Mouse (Mus musculus): ENCODE data around the gene Dusp6.

The Dusp6 gene

GRCm38 (mm10) chr10:99243907-99244489, 19.0 kb upstream of the Dusp6 start:
- in situ Hi-C loops (cut with MboI; ENCODE audit: low pct_unique_long_range_greater_than_20kb in 1 of 2, low sequenced_read_pairs in 2 of 2, unreplicated experiment in 1 of 2): no loop called here

DNA sequence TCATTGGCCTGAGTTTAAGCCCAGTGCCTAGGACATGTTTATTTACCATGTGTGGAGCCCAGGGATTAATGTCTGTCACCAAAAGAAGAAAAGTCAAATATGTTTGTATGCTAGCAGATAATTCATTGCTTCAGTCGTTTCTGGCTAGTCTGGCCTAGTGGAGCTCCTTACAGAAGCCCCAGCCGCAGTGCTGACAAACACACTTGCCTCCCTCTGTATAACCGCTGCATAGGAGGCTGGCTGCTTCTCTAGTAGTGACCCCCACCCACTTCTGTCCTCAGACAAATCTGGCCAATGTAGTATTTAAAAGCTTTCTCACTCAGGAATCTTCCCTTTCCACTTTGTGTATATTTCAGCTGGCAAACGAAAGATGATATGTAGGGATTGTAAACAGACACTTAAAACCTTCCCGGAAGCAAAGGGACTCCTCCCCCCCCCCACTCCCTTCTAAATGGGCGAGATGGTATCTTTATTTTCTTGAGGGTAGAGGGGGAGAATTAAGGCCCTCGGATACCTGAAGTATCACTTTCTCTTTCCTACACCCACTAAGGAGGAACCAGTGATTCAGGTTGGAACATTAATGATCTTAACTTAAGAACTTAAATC, 18.3 kb upstream of the Dusp6 start:
- in situ Hi-C loops (cut with MboI; ENCODE audit: low pct_unique_long_range_greater_than_20kb in 1 of 2, low sequenced_read_pairs in 2 of 2, unreplicated experiment in 1 of 2): no loop called here

DNA sequence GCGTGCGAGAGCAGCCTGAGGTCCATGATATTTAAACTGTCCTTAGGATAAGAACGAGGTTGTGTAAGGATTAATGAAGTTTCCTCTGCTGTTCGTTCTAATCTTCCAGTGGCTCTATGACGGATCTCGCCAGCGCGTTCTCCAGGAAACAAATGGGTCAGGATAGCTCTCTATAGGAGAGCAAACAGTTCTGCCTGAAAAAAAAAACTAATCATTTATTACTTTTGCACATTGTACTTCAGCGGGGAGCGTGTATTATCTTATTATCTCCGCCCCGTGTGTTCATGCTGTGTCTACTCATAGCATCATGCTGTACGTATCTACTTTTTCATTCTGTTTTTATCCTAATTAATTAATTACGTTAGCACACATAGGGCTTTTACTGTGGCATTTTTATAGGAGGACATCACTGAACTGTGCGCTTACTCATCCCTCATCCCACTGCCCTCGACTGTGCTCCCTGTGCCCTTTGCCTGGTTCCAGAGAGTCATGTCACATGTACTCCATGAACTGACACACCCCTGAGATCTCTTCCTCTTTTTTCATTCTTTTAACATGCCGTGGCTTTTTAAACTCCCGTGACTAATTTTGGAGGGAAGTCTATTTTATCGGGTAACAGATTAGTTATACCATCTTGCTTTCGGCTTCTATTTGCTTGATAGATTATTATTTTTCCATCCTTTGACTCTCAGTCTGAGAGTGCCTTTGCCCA, 16.1 kb upstream of the Dusp6 start:
- in situ Hi-C loops (cut with MboI; ENCODE audit: low pct_unique_long_range_greater_than_20kb in 1 of 2, low sequenced_read_pairs in 2 of 2, unreplicated experiment in 1 of 2): no loop called here

- in situ Hi-C loops (cut with MboI; ENCODE audit: low pct_unique_long_range_greater_than_20kb in 1 of 2, low sequenced_read_pairs in 2 of 2, unreplicated experiment in 1 of 2): no loop called here
Measured at GRCm38 (mm10) chr10:99250874-99251281, 12.2 kb upstream of the Dusp6 start.

DNA sequence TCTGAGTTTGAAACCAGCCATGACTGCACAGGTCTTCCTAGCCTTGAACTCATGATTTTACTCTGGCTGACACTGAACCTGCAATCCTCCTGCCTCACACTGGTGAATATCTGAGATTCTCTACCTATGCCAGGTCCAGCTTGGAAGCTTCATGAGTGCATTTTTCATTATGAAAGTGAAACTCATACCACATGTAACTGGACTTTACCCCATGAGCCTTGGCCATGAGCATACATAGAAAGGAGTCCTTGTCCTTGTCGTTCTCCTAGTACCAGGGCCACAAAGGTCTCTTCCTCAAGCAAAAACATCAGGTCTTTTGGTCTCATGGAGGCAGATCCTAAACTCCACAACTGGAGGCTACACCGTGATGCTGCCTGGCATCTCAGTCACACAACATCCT, 9.6 kb upstream of the Dusp6 start:
- in situ Hi-C loops (cut with MboI; ENCODE audit: low pct_unique_long_range_greater_than_20kb in 1 of 2, low sequenced_read_pairs in 2 of 2, unreplicated experiment in 1 of 2): no loop called here

DNA sequence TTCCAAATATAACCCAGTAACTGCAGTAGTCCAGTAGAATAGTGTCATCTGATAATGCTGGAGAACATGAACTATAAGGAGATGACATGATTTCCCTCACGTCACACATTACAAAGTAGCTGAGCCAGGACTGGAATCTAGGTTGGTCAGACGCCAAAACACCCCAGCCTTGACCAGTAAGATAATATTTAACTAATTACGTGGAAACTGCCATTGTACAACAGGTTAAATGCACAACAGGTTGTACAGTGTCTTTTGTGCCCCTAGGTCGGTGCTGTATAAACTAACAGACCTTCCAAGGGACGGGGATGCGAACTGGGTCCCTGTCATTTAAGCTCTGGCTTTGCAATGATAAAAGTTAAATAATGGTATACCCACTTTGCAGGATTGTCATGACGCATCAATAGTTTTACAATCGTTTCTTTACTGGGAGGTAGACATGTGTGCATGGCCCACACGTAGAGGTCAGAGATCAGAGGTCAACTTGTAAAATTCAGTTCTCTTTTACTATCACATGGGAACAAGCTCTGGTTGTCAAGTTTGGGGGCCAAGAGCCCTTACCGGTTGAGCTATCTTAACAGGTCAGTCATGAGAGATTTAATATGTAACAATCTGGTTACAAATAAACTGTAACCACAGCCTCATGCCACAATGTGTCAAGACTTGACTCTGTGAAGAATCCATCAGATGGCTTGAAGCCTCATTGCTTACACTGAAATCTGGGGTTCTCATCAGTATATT, 7.0 kb upstream of the Dusp6 start:
- in situ Hi-C loops (cut with MboI; ENCODE audit: low pct_unique_long_range_greater_than_20kb in 1 of 2, low sequenced_read_pairs in 2 of 2, unreplicated experiment in 1 of 2): no loop called here

- in situ Hi-C loops (cut with MboI; ENCODE audit: low pct_unique_long_range_greater_than_20kb in 1 of 2, low sequenced_read_pairs in 2 of 2, unreplicated experiment in 1 of 2): no loop called here
Measured at GRCm38 (mm10) chr10:99257531-99257930, 5.5 kb upstream of the Dusp6 start.

- in situ Hi-C loops (cut with MboI; ENCODE audit: low pct_unique_long_range_greater_than_20kb in 1 of 2, low sequenced_read_pairs in 2 of 2, unreplicated experiment in 1 of 2): no loop called here
Measured at GRCm38 (mm10) chr10:99259840-99260239, 3.2 kb upstream of the Dusp6 start.

DNA sequence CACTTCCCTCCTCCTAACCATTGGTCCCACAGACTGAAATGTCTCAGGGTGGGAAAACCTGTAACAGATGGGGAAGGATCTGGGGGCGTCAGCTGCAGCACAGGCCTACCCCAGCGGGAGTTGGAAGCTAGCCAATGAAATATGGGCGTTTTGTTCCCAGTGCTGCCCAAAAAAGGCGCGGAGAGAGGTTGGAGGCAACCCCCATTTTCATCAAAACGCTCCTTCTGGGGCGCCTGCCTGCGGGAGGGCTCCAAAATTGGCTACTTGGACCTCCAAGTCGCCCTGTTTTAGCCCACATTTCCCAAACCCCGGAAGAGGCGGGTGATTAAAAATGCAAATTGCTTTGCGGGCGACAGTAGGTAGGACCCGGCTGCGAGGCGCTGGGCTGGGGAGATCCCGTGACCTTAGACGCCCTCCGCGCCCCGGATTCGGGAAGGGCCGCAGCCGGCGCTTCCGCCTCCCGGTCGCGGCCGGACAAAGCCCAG, 1.8 kb upstream of the Dusp6 start:
- in situ Hi-C loops (cut with MboI; ENCODE audit: low pct_unique_long_range_greater_than_20kb in 1 of 2, low sequenced_read_pairs in 2 of 2, unreplicated experiment in 1 of 2): no loop called here

DNA sequence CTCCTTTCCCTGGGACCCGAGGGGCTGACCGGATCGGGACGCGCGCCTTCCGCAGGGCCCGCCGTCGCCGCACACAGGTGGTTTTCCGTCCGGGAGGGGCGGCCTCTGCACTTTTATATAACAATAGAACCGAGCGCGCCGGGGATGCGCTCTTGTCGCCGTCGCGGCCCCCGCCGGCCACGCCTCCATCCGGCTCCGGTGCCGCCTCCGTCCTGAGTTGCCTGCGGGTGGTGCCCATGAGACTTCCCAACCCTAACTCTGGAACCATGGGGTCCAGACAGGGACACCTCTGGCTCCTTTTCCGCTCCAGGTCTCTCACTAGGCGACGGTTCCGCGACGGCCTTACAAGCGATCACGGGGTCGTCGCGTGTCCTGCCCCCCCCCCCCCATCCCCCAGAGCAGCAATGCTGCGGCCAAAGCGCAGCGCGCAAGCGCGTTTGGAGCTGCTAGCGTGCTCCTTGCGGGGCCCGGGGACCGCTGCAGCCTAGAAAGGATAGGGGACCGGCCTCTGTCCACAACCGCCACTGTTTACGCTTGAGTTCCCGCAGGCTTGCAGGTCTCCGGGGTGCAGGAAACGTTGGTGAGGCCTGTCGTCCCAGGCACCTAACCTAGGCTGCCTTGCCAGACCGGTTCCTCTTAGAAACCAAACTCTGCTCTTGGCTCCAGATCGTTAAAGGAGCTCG, 1.3 kb upstream of the Dusp6 start:
- in situ Hi-C loops (cut with MboI; ENCODE audit: low pct_unique_long_range_greater_than_20kb in 1 of 2, low sequenced_read_pairs in 2 of 2, unreplicated experiment in 1 of 2): no loop called here

GRCm38 (mm10) chr10:99262319-99262866, 638 bp upstream of the Dusp6 start:
- in situ Hi-C loops (cut with MboI; ENCODE audit: low pct_unique_long_range_greater_than_20kb in 1 of 2, low sequenced_read_pairs in 2 of 2, unreplicated experiment in 1 of 2): no loop called here

- in situ Hi-C loops (cut with MboI; ENCODE audit: low pct_unique_long_range_greater_than_20kb in 1 of 2, low sequenced_read_pairs in 2 of 2, unreplicated experiment in 1 of 2): no loop called here
Measured at GRCm38 (mm10) chr10:99263419-99264221, 589 bp downstream of the Dusp6 start.

GRCm38 (mm10) chr10:99264301-99265010, 1.4 kb downstream of the Dusp6 start:
- in situ Hi-C loops (cut with MboI; ENCODE audit: low pct_unique_long_range_greater_than_20kb in 1 of 2, low sequenced_read_pairs in 2 of 2, unreplicated experiment in 1 of 2): no loop called here

GRCm38 (mm10) chr10:99265011-99265694, 2.1 kb downstream of the Dusp6 start:
- in situ Hi-C loops (cut with MboI; ENCODE audit: low pct_unique_long_range_greater_than_20kb in 1 of 2, low sequenced_read_pairs in 2 of 2, unreplicated experiment in 1 of 2): no loop called here

- in situ Hi-C loops (cut with MboI; ENCODE audit: low pct_unique_long_range_greater_than_20kb in 1 of 2, low sequenced_read_pairs in 2 of 2, unreplicated experiment in 1 of 2): no loop called here
Measured at GRCm38 (mm10) chr10:99266025-99266424, 3.0 kb downstream of the Dusp6 start.

DNA sequence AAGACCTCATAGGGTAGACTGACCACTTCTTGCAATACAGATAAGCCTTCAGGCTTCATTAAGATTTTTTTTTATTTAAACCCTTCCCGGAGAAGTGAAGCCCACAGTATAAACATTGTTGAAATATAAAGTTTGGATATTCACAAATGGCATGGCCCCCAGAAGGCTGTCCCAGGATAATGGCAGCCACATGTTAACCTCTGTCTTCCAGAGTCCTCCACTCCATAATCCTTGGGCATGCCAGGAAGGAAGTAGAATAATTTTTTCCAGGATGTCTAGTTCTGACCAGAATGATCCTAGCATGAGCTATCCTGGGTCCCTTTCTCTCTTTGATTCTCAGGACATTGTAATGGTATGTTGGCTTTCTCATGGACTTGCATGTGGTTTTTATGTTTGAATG, 4.6 kb downstream of the Dusp6 start:
- in situ Hi-C loops (cut with MboI; ENCODE audit: low pct_unique_long_range_greater_than_20kb in 1 of 2, low sequenced_read_pairs in 2 of 2, unreplicated experiment in 1 of 2): no loop called here

All from mouse embryonic stem cell (cell line).